Mouse (Mus musculus): ENCODE data around the gene Amot. TPM values are rescaled to one million over a fixed set of nuclear protein-coding genes. Genes with fewer than 3 reads are reported as not detected.

Gene Amot
- polyA plus RNA-seq, 1 experiment from 2014 or later, result 25.5 TPM

DNA sequence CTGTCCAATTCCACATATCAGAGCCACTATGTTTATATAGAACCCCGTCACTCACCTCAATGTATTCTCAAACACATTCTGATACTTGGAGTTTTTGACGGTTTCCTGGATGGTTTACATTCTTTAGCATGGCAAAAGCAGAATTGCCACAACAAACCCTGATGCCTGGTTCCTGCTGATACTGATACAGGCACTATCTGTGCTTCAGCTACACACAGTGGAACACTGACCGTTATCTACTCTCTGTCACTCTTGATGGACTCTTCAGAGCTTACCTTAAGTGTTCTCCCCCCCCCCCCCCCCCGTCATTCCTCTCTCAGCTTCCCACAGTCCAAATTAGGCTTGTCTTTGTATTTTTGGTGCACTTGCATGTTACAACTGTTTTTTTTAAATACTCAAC lies 98.9 kb downstream of the Amot start:
- no peak for DNase-seq (ENCODE audit: low spot score)
- H3K9me3 ChIP-seq, result no peaks in the 10 kb centered on the region
- no peaks in the 10 kb centered on the region for H3K36me3 ChIP-seq
- 25% methylated on average over 4 of the region's 4 CpGs for WGBS
- no peak overlapping the region for H3K27ac ChIP-seq
- H3K4me1 ChIP-seq, result no peaks in the 10 kb centered on the region
- H3K4me3 ChIP-seq, result no peak overlapping the region
- H3K27me3 ChIP-seq (ENCODE audit: insufficient read depth, poor library complexity, severe bottlenecking), result no peaks in the 10 kb centered on the region

- no peak overlapping the region for H3K4me3 ChIP-seq
- no peaks in the 10 kb centered on the region for H3K9me3 ChIP-seq
- no peaks in the 10 kb centered on the region for H3K4me1 ChIP-seq
- WGBS, result 69% methylated on average over 3 of the region's 3 CpGs
- H3K27ac ChIP-seq, result no peak overlapping the region
- no peaks in the 10 kb centered on the region for H3K36me3 ChIP-seq
- no peak for DNase-seq (ENCODE audit: low spot score)
- H3K27me3 ChIP-seq (ENCODE audit: insufficient read depth, poor library complexity, severe bottlenecking), result no peaks in the 10 kb centered on the region
Measured at GRCm38 (mm10) chrX:145401926-145402325, 103.1 kb downstream of the Amot start.

DNA sequence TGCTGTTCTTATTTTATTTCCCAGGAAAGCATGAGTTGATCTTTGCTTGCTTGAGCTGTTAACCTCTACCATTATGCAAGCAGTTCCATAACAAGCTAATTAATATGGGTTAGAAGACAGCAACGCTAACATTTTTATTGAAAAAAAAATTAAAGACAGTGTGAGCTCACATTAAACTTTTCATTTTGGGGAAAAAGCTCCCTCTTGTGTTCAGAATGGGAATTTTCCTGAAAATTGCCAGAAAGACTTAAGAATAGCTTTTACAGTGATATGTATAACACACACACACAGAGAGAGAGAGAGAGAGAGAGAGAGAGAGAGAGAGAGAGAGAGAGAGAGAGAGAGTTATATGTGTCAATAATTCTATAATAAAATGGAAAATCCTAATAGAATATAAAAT lies 105.7 kb downstream of the Amot start:
- WGBS, result 12% methylated on average over 1 of the region's 1 CpGs
- DNase-seq (ENCODE audit: low spot score), result no peak
- Histone ChIP-seq H3K27me3 (ENCODE audit: insufficient read depth, poor library complexity, severe bottlenecking) (no peaks in the 10 kb centered on the region), H3K36me3 (no peaks in the 10 kb centered on the region), H3K4me3 (no peak overlapping the region), H3K27ac (no peak overlapping the region), H3K4me1 (no peaks in the 10 kb centered on the region), H3K9me3 (no peaks in the 10 kb centered on the region)

Other genes with a start within 250 kb of the Amot start
- gene Lhfpl1, start 156.1 kb downstream of the Amot start, polyA plus RNA-seq (2016; fragmentation: Nextera tagmentation; extraction: Ambion mirVana), result 2.7 TPM in 2 replicates